Mouse (Mus musculus): ENCODE measurements around the gene Kcnk2.

- TF ChIP-seq CTCF (conservative IDR thresholded peaks at IDR 0.05; ENCODE audit: insufficient read depth, insufficient read length, low read depth, low read length) (no peak), POLR2A (IDR thresholded peaks at IDR 0.05; ENCODE audit: low read depth, low read length) (no peak)
These were observed 173.6 kb downstream of the Kcnk2 start for GRCm38 (mm10) chr1:189228222-189229084.
